Mouse (Mus musculus) olfactory bulb, adult 2 months (tissue): ENCODE measurements around the gene Kat2b.

Experiments used
- CTCF ChIP-seq: fragments of 200-500 bp; IDR thresholded peaks from 2 replicates; pipeline ENCODE4 v1.5.1; 2012; ENCODE audit warnings: low read depth, mild to moderate bottlenecking, low read length, moderate library complexity; ENCODE audit not compliant: insufficient read depth
- POLR2A ChIP-seq: fragments of 200-500 bp; IDR thresholded peaks from 2 replicates; pipeline ENCODE4 v1.6.1; 2012; ENCODE audit warnings: mild to moderate bottlenecking, low read depth, low read length, moderate library complexity; ENCODE audit not compliant: insufficient read depth

DNA sequence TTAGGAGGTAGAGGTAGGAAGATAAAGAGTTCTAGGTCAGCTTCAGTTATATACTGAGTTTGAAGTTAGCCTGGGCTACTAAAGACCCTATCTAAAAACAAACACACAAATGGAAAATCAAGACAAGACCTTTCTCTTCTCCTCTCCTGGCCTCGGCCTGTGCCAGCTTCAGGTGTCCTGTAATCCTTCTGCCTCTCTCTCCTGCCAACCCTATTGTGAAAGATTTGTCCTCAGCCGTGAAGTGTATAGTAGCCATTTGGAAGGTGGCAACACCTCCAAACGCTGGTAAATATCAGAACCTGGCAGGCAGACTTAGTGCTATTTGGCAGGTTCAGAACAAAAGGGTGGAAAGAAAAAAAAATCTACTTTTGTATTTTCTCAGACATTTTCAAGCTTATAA, 13.6 kb downstream of the Kat2b start:
- TF ChIP-seq CTCF: no peak
- TF ChIP-seq POLR2A: no peak
